Mouse (Mus musculus): Measurements from ENCODE around the gene Ubxn2a. TPM values are rescaled to one million over a fixed set of nuclear protein-coding genes. Genes with fewer than 3 reads are reported as not detected.
"Not testable (repeated sequence)": the region's sequence is repeated elsewhere in the genome, so short reads cannot be mapped to it uniquely, and the experiment has no call there.

The Ubxn2a gene
- total and polyA plus RNA-seq, 2 experiments from 2014 or later, result 21.0 to 45.1 TPM

- WGBS, result 1% methylated on average over 47 of the region's 48 CpGs
- H3K27me3 ChIP-seq (ENCODE audit: control insufficient read depth, insufficient read depth, low read length), result no peaks in the 10 kb centered on the region
- peak overlapping the region; percentile 72 for H3K4me2 ChIP-seq (ENCODE audit: low read depth, low read length)
- peak; percentile 64 for ATAC-seq (ENCODE audit: insufficient read depth, low read depth)
- DNase-seq (ENCODE audit: low spot score), result peak; percentile 67
- H3K27ac ChIP-seq (ENCODE audit: low read depth), result peak overlapping the region; percentile 97
- no peaks in the 10 kb centered on the region for H3K9me3 ChIP-seq (replicated peaks; ENCODE audit: control insufficient read depth, low read length)
- peak overlapping the region; percentile 92 for H3K4me3 ChIP-seq (ENCODE audit: low read depth, low read length)
- peak overlapping the region; percentile 98 for H3K9ac ChIP-seq (replicated peaks; ENCODE audit: low read depth, low read length)
- H3K4me1 ChIP-seq (ENCODE audit: control insufficient read depth, insufficient read depth), result peaks cover 16% of the 10 kb centered on the region; the same call in 1 of the 2 replicates
- H3K36me3 ChIP-seq (replicated peaks; ENCODE audit: control insufficient read depth, insufficient read depth, low read length), result no peaks in the 10 kb centered on the region
- TF ChIP-seq EP300 (IDR thresholded peaks at IDR 0.05; ENCODE audit: low read depth) (no peak), CTCF (IDR thresholded peaks at IDR 0.05; ENCODE audit: low read depth) (no peak)
Measured at GRCm38 (mm10) chr12:4917805-4918591, 10.5 kb upstream of the Ubxn2a start.

- Histone ChIP-seq H3K4me2 (ENCODE audit: low read depth, low read length) (peak within 1 kb of the TSS; percentile 72), H3K27me3 (ENCODE audit: control insufficient read depth, insufficient read depth, low read length) (no peaks in the 10 kb centered on the region), H3K9me3 (replicated peaks; ENCODE audit: control insufficient read depth, low read length) (no peaks in the 10 kb centered on the region), H3K4me1 (ENCODE audit: control insufficient read depth, insufficient read depth) (peaks cover 16% of the 10 kb centered on the region; the same call in 1 of the 2 replicates), H3K27ac (ENCODE audit: low read depth) (peak within 1 kb of the TSS; percentile 97), H3K36me3 (replicated peaks; ENCODE audit: control insufficient read depth, insufficient read depth, low read length) (no peaks in the 10 kb centered on the region), H3K4me3 (ENCODE audit: low read depth, low read length) (peak within 1 kb of the TSS; percentile 92), H3K9ac (replicated peaks; ENCODE audit: low read depth, low read length) (peak within 1 kb of the TSS; percentile 98)
- TF ChIP-seq EP300 (IDR thresholded peaks at IDR 0.05; ENCODE audit: low read depth) (peak; percentile 65; the same call in 1 of the 2 replicates), CTCF (IDR thresholded peaks at IDR 0.05; ENCODE audit: low read depth) (peak; percentile 97)
- WGBS, result under 1% methylated on average over 63 of the region's 89 CpGs
- peak; percentile 96 for ATAC-seq (ENCODE audit: insufficient read depth, low read depth)
- peak; percentile 92 for DNase-seq (ENCODE audit: low spot score)
Measured at GRCm38 (mm10) chr12:4916994-4917804, 9.7 kb upstream of the Ubxn2a start, which contains the start of gene Atad2b. Gene Atad2b (plus strand): TSS chr12:4917353.

GRCm38 (mm10) chr12:4914944-4915343 lies 7.4 kb upstream of the Ubxn2a start:
- Histone ChIP-seq H3K4me3 (ENCODE audit: low read depth, low read length) (no peak overlapping the region), H3K9ac (replicated peaks; ENCODE audit: low read depth, low read length) (no peak overlapping the region), H3K9me3 (replicated peaks; ENCODE audit: control insufficient read depth, low read length) (no peaks in the 10 kb centered on the region), H3K4me2 (ENCODE audit: low read depth, low read length) (no peak overlapping the region), H3K27me3 (ENCODE audit: control insufficient read depth, insufficient read depth, low read length) (no peaks in the 10 kb centered on the region), H3K4me1 (ENCODE audit: control insufficient read depth, insufficient read depth) (peaks cover 9% of the 10 kb centered on the region; the same call in 1 of the 2 replicates), H3K27ac (ENCODE audit: low read depth) (no peak overlapping the region), H3K36me3 (replicated peaks; ENCODE audit: control insufficient read depth, insufficient read depth, low read length) (no peaks in the 10 kb centered on the region)
- DNase-seq (ENCODE audit: low spot score) (no peak), ATAC-seq (ENCODE audit: insufficient read depth, low read depth) (no peak)
- WGBS, result 77% methylated on average over 3 of the region's 3 CpGs
- no peak for TF ChIP-seq EP300 (IDR thresholded peaks at IDR 0.05; ENCODE audit: low read depth)
- TF ChIP-seq CTCF (IDR thresholded peaks at IDR 0.05; ENCODE audit: low read depth), result no peak

DNA sequence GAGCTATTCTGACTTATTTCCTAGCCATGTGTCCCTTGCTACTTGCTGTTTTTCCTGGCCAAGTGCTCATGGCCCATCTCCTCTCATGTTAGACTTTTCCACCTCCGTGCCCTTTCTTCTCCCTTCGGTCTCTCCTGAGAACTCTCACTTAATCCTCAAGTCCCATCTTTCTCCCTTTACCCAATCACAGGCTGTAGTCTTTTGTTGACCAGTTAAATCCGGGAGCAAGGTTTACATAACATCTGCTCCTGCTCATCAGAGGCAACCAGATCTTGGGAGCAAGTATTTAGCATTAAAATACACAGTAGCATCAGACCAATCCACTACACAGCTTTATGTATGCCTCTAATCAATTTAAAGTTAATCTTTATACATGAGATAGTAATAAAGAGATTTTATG lies 6.9 kb upstream of the Ubxn2a start:
- Histone ChIP-seq H3K27ac (ENCODE audit: low read depth) (no peak overlapping the region), H3K9me3 (replicated peaks; ENCODE audit: control insufficient read depth, low read length) (no peaks in the 10 kb centered on the region), H3K4me1 (ENCODE audit: control insufficient read depth, insufficient read depth) (peaks cover 4% of the 10 kb centered on the region; the same call in 1 of the 2 replicates), H3K4me3 (ENCODE audit: low read depth, low read length) (no peak overlapping the region), H3K27me3 (ENCODE audit: control insufficient read depth, insufficient read depth, low read length) (no peaks in the 10 kb centered on the region), H3K36me3 (replicated peaks; ENCODE audit: control insufficient read depth, insufficient read depth, low read length) (no peaks in the 10 kb centered on the region), H3K9ac (replicated peaks; ENCODE audit: low read depth, low read length) (no peak overlapping the region), H3K4me2 (ENCODE audit: low read depth, low read length) (no peak overlapping the region)
- 72% methylated on average over 3 of the region's 3 CpGs for WGBS
- TF ChIP-seq EP300 (IDR thresholded peaks at IDR 0.05; ENCODE audit: low read depth) (no peak), CTCF (IDR thresholded peaks at IDR 0.05; ENCODE audit: low read depth) (no peak)
- DNase-seq (ENCODE audit: low spot score) (no peak), ATAC-seq (ENCODE audit: insufficient read depth, low read depth) (no peak)

GRCm38 (mm10) chr12:4911716-4912115 lies 4.2 kb upstream of the Ubxn2a start:
- no peak for TF ChIP-seq CTCF (IDR thresholded peaks at IDR 0.05; ENCODE audit: low read depth)
- TF ChIP-seq EP300 (IDR thresholded peaks at IDR 0.05; ENCODE audit: low read depth), result no peak
- 70% methylated on average over 4 of the region's 4 CpGs for WGBS
- peak; percentile 10 for DNase-seq (ENCODE audit: low spot score)

GRCm38 (mm10) chr12:4910496-4910895 lies 3.0 kb upstream of the Ubxn2a start:
- H3K4me3 ChIP-seq (ENCODE audit: low read depth, low read length); H3K36me3 ChIP-seq (replicated peaks; ENCODE audit: control insufficient read depth, insufficient read depth, low read length); H3K9me3 ChIP-seq (replicated peaks; ENCODE audit: control insufficient read depth, low read length); H3K4me1 ChIP-seq (ENCODE audit: control insufficient read depth, insufficient read depth); H3K27ac ChIP-seq (ENCODE audit: low read depth); H3K27me3 ChIP-seq (ENCODE audit: control insufficient read depth, insufficient read depth, low read length); H3K4me2 ChIP-seq (ENCODE audit: low read depth, low read length); DNase-seq (ENCODE audit: low spot score); ATAC-seq (ENCODE audit: insufficient read depth, low read depth); H3K9ac ChIP-seq (replicated peaks; ENCODE audit: low read depth, low read length): not testable (repeated sequence)
- WGBS, result 68% methylated on average over 1 of the region's 1 CpGs

More at GRCm38 (mm10) chr12:4911716-4912115, 4.2 kb upstream of the Ubxn2a start:
- Histone ChIP-seq H3K4me1 (ENCODE audit: control insufficient read depth, insufficient read depth) (no peaks in the 10 kb centered on the region), H3K9ac (replicated peaks; ENCODE audit: low read depth, low read length) (no peak overlapping the region), H3K36me3 (replicated peaks; ENCODE audit: control insufficient read depth, insufficient read depth, low read length) (no peaks in the 10 kb centered on the region), H3K4me3 (ENCODE audit: low read depth, low read length) (no peak overlapping the region), H3K27me3 (ENCODE audit: control insufficient read depth, insufficient read depth, low read length) (no peaks in the 10 kb centered on the region), H3K4me2 (ENCODE audit: low read depth, low read length) (no peak overlapping the region), H3K9me3 (replicated peaks; ENCODE audit: control insufficient read depth, low read length) (no peaks in the 10 kb centered on the region), H3K27ac (ENCODE audit: low read depth) (no peak overlapping the region)
- ATAC-seq (ENCODE audit: insufficient read depth, low read depth), result no peak

Measured in heart, postnatal 0 days (tissue).